Mouse (Mus musculus): ENCODE data around the gene Ccdc88c. TPM values are rescaled to one million over a fixed set of nuclear protein-coding genes. Genes with fewer than 3 reads are reported as not detected.

The Ccdc88c gene
- polyA plus RNA-seq, 1 experiment, result 20.9 TPM

- Histone ChIP-seq H3K4me1 (ENCODE audit: control insufficient read depth, insufficient read depth, low read length) (peaks cover 9% of the 10 kb centered on the region), H3K27ac (ENCODE audit: insufficient read depth, low read length) (no peak within 1 kb of the TSS), H3K4me3 (ENCODE audit: insufficient read depth, low read length) (peak within 1 kb of the TSS; percentile 53)
- TF ChIP-seq CTCF (IDR thresholded peaks at IDR 0.05; ENCODE audit: extremely low read depth, insufficient read depth, low read length) (no peak), POLR2A (IDR thresholded peaks at IDR 0.05; ENCODE audit: extremely low read depth, insufficient read depth, low read length) (no peak)
These were observed 121.1 kb downstream of the Ccdc88c start, which contains the start of gene Gpr68 for GRCm38 (mm10) chr12:100907598-100908297. Gene Gpr68, minus strand, starts transcription at chr12:100908198.

GRCm38 (mm10) chr12:100906861-100907260 lies 122.0 kb downstream of the Ccdc88c start:
- Histone ChIP-seq H3K4me1 (ENCODE audit: control insufficient read depth, insufficient read depth, low read length) (peaks cover 9% of the 10 kb centered on the region), H3K4me3 (ENCODE audit: insufficient read depth, low read length) (no peak overlapping the region), H3K27ac (ENCODE audit: insufficient read depth, low read length) (no peak overlapping the region)
- TF ChIP-seq POLR2A (IDR thresholded peaks at IDR 0.05; ENCODE audit: extremely low read depth, insufficient read depth, low read length) (no peak), CTCF (IDR thresholded peaks at IDR 0.05; ENCODE audit: extremely low read depth, insufficient read depth, low read length) (no peak)

- H3K4me1 ChIP-seq (ENCODE audit: control insufficient read depth, insufficient read depth, low read length), result no peaks in the 10 kb centered on the region
- H3K4me3 ChIP-seq (ENCODE audit: insufficient read depth, low read length), result no peak overlapping the region
- H3K27ac ChIP-seq (ENCODE audit: insufficient read depth, low read length), result no peak overlapping the region
- no peak for TF ChIP-seq POLR2A (IDR thresholded peaks at IDR 0.05; ENCODE audit: extremely low read depth, insufficient read depth, low read length)
- no peak for TF ChIP-seq CTCF (IDR thresholded peaks at IDR 0.05; ENCODE audit: extremely low read depth, insufficient read depth, low read length)
These were observed 125.1 kb downstream of the Ccdc88c start for GRCm38 (mm10) chr12:100903761-100904160.

GRCm38 (mm10) chr12:100901386-100901785 lies 127.5 kb downstream of the Ccdc88c start:
- Histone ChIP-seq H3K4me3 (ENCODE audit: insufficient read depth, low read length) (no peak overlapping the region), H3K4me1 (ENCODE audit: control insufficient read depth, insufficient read depth, low read length) (no peaks in the 10 kb centered on the region)
- no peak for TF ChIP-seq CTCF (IDR thresholded peaks at IDR 0.05; ENCODE audit: extremely low read depth, insufficient read depth, low read length)
- no peak for TF ChIP-seq POLR2A (IDR thresholded peaks at IDR 0.05; ENCODE audit: extremely low read depth, insufficient read depth, low read length)

GRCm38 (mm10) chr12:100900901-100901300 lies 128.0 kb downstream of the Ccdc88c start:
- Histone ChIP-seq H3K27ac (ENCODE audit: insufficient read depth, low read length) (no peak overlapping the region), H3K4me3 (ENCODE audit: insufficient read depth, low read length) (no peak overlapping the region), H3K4me1 (ENCODE audit: control insufficient read depth, insufficient read depth, low read length) (no peaks in the 10 kb centered on the region)
- no peak for TF ChIP-seq CTCF (IDR thresholded peaks at IDR 0.05; ENCODE audit: extremely low read depth, insufficient read depth, low read length)
- TF ChIP-seq POLR2A (IDR thresholded peaks at IDR 0.05; ENCODE audit: extremely low read depth, insufficient read depth, low read length), result no peak

More at GRCm38 (mm10) chr12:100901386-100901785, 127.5 kb downstream of the Ccdc88c start:
- H3K27ac ChIP-seq (ENCODE audit: insufficient read depth, low read length), result no peak overlapping the region

GRCm38 (mm10) chr12:100899111-100899640 lies 129.7 kb downstream of the Ccdc88c start:
- H3K4me1 ChIP-seq (ENCODE audit: control insufficient read depth, insufficient read depth, low read length), result no peaks in the 10 kb centered on the region
- TF ChIP-seq POLR2A (IDR thresholded peaks at IDR 0.05; ENCODE audit: extremely low read depth, insufficient read depth, low read length) (peak; percentile 5; the same call in 1 of the 2 replicates), CTCF (IDR thresholded peaks at IDR 0.05; ENCODE audit: extremely low read depth, insufficient read depth, low read length) (no peak)
- peak overlapping the region; percentile 24; the same call in 1 of the 2 replicates for H3K27ac ChIP-seq (ENCODE audit: insufficient read depth, low read length)
- H3K4me3 ChIP-seq (ENCODE audit: insufficient read depth, low read length), result peak overlapping the region; percentile 70

GRCm38 (mm10) chr12:100897736-100898650 lies 130.9 kb downstream of the Ccdc88c start:
- H3K4me3 ChIP-seq (ENCODE audit: insufficient read depth, low read length), result peak overlapping the region; percentile 70
- no peak overlapping the region for H3K27ac ChIP-seq (ENCODE audit: insufficient read depth, low read length)
- TF ChIP-seq POLR2A (IDR thresholded peaks at IDR 0.05; ENCODE audit: extremely low read depth, insufficient read depth, low read length) (no peak), CTCF (IDR thresholded peaks at IDR 0.05; ENCODE audit: extremely low read depth, insufficient read depth, low read length) (no peak)
- H3K4me1 ChIP-seq (ENCODE audit: control insufficient read depth, insufficient read depth, low read length), result no peaks in the 10 kb centered on the region

- no peaks in the 10 kb centered on the region for H3K4me1 ChIP-seq (ENCODE audit: control insufficient read depth, insufficient read depth, low read length)
- TF ChIP-seq POLR2A (IDR thresholded peaks at IDR 0.05; ENCODE audit: extremely low read depth, insufficient read depth, low read length), result no peak
- TF ChIP-seq CTCF (IDR thresholded peaks at IDR 0.05; ENCODE audit: extremely low read depth, insufficient read depth, low read length), result no peak
- no peak overlapping the region for H3K4me3 ChIP-seq (ENCODE audit: insufficient read depth, low read length)
- H3K27ac ChIP-seq (ENCODE audit: insufficient read depth, low read length), result no peak overlapping the region
These were observed 132.2 kb downstream of the Ccdc88c start for GRCm38 (mm10) chr12:100896661-100897060.

- TF ChIP-seq CTCF (IDR thresholded peaks at IDR 0.05; ENCODE audit: extremely low read depth, insufficient read depth, low read length), result no peak
- no peak for TF ChIP-seq POLR2A (IDR thresholded peaks at IDR 0.05; ENCODE audit: extremely low read depth, insufficient read depth, low read length)
- H3K4me3 ChIP-seq (ENCODE audit: insufficient read depth, low read length), result no peak overlapping the region
- H3K27ac ChIP-seq (ENCODE audit: insufficient read depth, low read length), result no peak overlapping the region
- H3K4me1 ChIP-seq (ENCODE audit: control insufficient read depth, insufficient read depth, low read length), result no peaks in the 10 kb centered on the region
These were observed 133.4 kb downstream of the Ccdc88c start for GRCm38 (mm10) chr12:100895504-100895903.
